Mouse (Mus musculus) kidney, embryonic 16.5 days (tissue): ENCODE data around the gene Spem1. TPM values are rescaled to one million over a fixed set of nuclear protein-coding genes. Genes with fewer than 3 reads are reported as not detected.

Experiments used
- ATAC-seq: fragments of 200-750 bp; cut with Nextera tagmentation; 2 replicates; pipeline ENCODE4 v1.8.0; 2017; ENCODE audit warnings: moderate TSS enrichment; ENCODE audit not compliant: low FRiP score, low TSS enrichment
- H3K27ac ChIP-seq: fragments of 300-500 bp; sonication (generic); 2 replicates; pipeline ENCODE4 v1.5.1; 2014; ENCODE audit warnings: low read length
- H3K27me3 ChIP-seq: fragments of 300-500 bp; sonication (generic); 2 replicates; pipeline ENCODE4 v1.6.1; 2014; ENCODE audit warnings: low read length, control low read depth, mixed read lengths; ENCODE audit not compliant: insufficient read depth
- H3K36me3 ChIP-seq: fragments of 300-500 bp; sonication (generic); 2 replicates; pipeline ENCODE4 v1.6.1; 2014; ENCODE audit warnings: low read length, control low read depth, mixed read lengths; ENCODE audit not compliant: insufficient read depth
- H3K4me1 ChIP-seq: fragments of 300-500 bp; sonication (generic); 2 replicates; pipeline ENCODE4 v1.6.1; 2014; ENCODE audit warnings: low read length, control low read depth, mixed read lengths; ENCODE audit not compliant: insufficient read depth
- H3K4me2 ChIP-seq: fragments of 300-500 bp; sonication (generic); replicated peaks from 2 replicates; pipeline ENCODE4 v1.6.1; 2014; ENCODE audit warnings: low read depth, low read length
- H3K4me3 ChIP-seq: fragments of 300-500 bp; sonication (generic); 2 replicates; pipeline ENCODE4 v1.5.1; 2014; ENCODE audit warnings: mild to moderate bottlenecking, low read length
- H3K9ac ChIP-seq: fragments of 300-500 bp; sonication (generic); replicated peaks from 2 replicates; pipeline ENCODE4 v1.6.1; 2014; ENCODE audit warnings: low read length
- H3K9me3 ChIP-seq: fragments of 300-500 bp; sonication (generic); 2 replicates; pipeline ENCODE4 v1.6.1; 2016; ENCODE audit warnings: low read length, control low read depth
- whole genome bisulfite sequencing: fragments of 180-500 bp; shearing (Covaris S2); extraction: QIAGEN DNeasy Blood & Tissue Kit; methylation state at CpG from one replicate; pipeline ENCODE4 v1.1.7; 2014; 5-methylcytosine and 5-hydroxymethylcytosine counted together
- polyA plus RNA-seq: library from polyadenylated mRNA; unstranded; fragments of >200 nt; fragmentation: Nextera tagmentation; extraction: Ambion mirVana; gene quantifications from 2 replicates; pipeline ENCODE4 v1.2.1, GENCODE M21; 2015

Spem1 gene
- polyA plus RNA-seq, 1 experiment from 2014 or later, result 0.15 TPM

DNA sequence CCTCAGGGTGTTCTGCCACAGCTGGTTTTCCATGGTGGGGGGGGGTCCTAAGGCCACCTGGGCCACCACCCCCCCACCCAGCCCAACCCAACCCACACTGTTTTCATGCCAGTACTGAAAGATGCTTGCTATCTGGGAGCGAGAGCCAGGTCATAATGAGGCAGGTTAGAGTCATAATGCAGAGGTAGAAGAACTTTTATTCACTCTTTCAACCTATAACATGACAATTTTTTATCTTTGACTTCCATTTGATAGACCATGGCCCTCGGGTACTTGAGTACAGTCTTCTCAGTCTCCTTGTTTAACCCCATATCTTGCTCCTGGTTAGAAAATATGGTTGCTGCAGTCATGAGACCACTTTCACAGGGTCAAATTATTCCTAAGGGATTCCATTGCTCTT is 3.6 kb downstream of the Spem1 start, which contains the start of gene Spem2:
Gene Spem2 (minus strand): TSS at position 101 of the 400 bp plus-strand sequence.
- Histone ChIP-seq H3K4me1 (no peaks in the 10 kb centered on the region), H3K36me3 (no peaks in the 10 kb centered on the region), H3K4me2 (no peak within 1 kb of the TSS), H3K9ac (no peak within 1 kb of the TSS), H3K4me3 (no peak within 1 kb of the TSS), H3K9me3 (peaks cover 11% of the 10 kb centered on the region; the same call in 1 of the 2 replicates), H3K27ac (no peak within 1 kb of the TSS), H3K27me3 (no peaks in the 10 kb centered on the region)
- 72% methylated on average over 2 of the region's 2 CpGs for WGBS
- ATAC-seq, result no peak

DNA sequence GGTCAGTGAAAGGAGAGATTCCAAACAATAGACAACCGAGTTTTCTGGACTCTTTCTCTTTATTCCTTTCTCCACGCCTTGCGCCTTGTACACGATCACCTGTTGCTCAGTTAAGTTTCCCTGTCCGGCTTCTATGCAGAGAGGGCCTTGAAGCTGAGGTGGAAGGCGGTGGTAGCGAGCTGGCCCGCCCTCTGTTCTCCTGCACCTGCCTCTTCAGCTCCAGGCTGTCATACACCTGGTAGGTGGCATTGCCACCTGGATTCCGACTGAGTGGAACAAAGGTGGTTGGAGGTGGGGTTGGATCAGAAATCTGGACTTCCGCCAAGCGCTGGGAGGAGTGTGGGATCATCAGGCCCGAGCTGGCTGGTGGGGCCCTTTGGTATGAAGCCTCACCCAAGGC is 5.5 kb downstream of the Spem1 start:
- no peak overlapping the region for H3K4me3 ChIP-seq
- H3K4me1 ChIP-seq, result no peaks in the 10 kb centered on the region
- no peak overlapping the region for H3K9ac ChIP-seq
- ATAC-seq, result no peak
- peaks cover 11% of the 10 kb centered on the region; the same call in 1 of the 2 replicates for H3K9me3 ChIP-seq
- no peak overlapping the region for H3K4me2 ChIP-seq
- WGBS, result 91% methylated on average over 12 of the region's 12 CpGs
- H3K36me3 ChIP-seq, result no peaks in the 10 kb centered on the region
- H3K27ac ChIP-seq, result no peak overlapping the region
- no peaks in the 10 kb centered on the region for H3K27me3 ChIP-seq

- Histone ChIP-seq H3K4me1 (no peaks in the 10 kb centered on the region), H3K27ac (no peak within 1 kb of the TSS), H3K9ac (0 out of 2 replicates have a peak within 1 kb of the TSS, but pooled peaks have one; percentile 22), H3K36me3 (no peaks in the 10 kb centered on the region), H3K4me3 (no peak within 1 kb of the TSS), H3K9me3 (peaks cover 11% of the 10 kb centered on the region; the same call in 1 of the 2 replicates), H3K4me2 (no peak within 1 kb of the TSS), H3K27me3 (no peaks in the 10 kb centered on the region)
- WGBS, result 50% methylated on average over 10 of the region's 10 CpGs
- ATAC-seq, result no peak
Observed at GRCm38 (mm10) chr11:69815155-69815554, 6.8 kb downstream of the Spem1 start, which contains the start of gene Gm39566. Gm39566 (minus strand) TSS chr11:69815298.

DNA sequence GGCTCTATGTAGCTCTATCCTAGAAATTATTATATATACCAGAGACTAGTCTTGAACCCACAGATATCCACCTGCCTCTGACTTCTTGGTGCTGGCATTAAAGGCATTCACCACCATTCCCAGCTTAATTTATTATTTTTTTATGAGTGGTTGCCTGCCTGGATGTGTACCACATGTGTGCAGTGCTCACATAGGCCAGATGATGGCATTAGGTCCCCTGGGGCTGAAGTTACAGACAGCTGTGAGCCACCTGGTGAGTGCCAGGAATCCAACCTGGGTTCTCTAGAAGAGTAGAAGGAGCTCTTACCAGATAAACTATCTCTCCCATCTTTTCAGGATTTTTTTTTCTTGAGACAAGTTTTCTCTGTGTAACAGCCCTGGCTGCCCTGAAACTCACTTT is 11.7 kb downstream of the Spem1 start:
- Histone ChIP-seq H3K36me3 (no peaks in the 10 kb centered on the region), H3K27ac (no peak overlapping the region), H3K9ac (no peak overlapping the region), H3K4me1 (no peaks in the 10 kb centered on the region), H3K4me2 (no peak overlapping the region), H3K27me3 (peaks cover 5% of the 10 kb centered on the region; the same call in 1 of the 2 replicates), H3K4me3 (no peak overlapping the region), H3K9me3 (no peaks in the 10 kb centered on the region)
- no peak for ATAC-seq

DNA sequence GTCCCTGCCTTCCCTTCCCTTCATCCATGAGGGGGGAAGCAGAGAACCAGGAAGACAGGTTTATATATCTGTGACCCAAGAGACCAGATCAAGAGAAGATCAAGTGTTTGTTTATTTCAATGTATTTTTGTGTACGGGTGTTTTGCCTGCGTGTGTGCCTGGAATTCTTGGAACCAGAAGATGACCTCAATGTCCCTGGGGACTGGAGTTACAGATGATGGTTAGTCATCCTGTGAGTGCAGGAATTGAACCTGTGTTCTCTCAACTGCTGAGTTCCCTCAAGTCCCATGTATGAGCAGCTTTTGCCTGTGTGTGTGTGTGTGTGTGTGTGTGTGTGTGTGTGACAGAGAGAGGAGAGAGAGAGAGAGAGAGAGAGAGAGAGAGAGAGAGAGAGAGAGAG is 14.3 kb downstream of the Spem1 start:
- Histone ChIP-seq H3K4me3 (no peak overlapping the region), H3K36me3 (no peaks in the 10 kb centered on the region), H3K9me3 (no peaks in the 10 kb centered on the region), H3K27me3 (peaks cover 11% of the 10 kb centered on the region; the same call in 1 of the 2 replicates), H3K9ac (no peak overlapping the region), H3K4me2 (no peak overlapping the region), H3K4me1 (peaks cover 24% of the 10 kb centered on the region), H3K27ac (no peak overlapping the region)
- no peak for ATAC-seq
- 79% methylated on average over 2 of the region's 2 CpGs for WGBS

DNA sequence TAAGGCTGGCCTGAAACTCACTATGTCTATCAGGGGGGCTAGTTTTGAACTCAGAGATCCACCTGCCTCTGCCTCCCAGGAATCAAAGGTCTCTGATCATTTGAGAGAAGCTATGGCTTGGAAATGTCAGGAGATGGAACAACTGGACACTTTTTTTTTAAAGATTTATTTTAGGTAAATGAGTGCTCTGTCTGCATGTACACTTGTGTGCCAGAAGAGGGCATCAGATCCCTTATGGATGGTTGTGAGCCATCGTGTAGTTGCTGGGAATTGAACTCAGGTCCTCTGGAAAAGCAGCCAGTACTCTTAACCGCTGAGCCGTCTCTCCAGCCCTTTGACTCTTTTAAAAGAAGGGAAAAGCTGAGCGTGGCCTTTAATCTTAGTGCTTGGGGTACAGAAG is 15.6 kb downstream of the Spem1 start:
- Histone ChIP-seq H3K4me3 (no peak overlapping the region), H3K9me3 (no peaks in the 10 kb centered on the region), H3K27ac (no peak overlapping the region), H3K9ac (no peak overlapping the region), H3K4me2 (no peak overlapping the region), H3K4me1 (peaks cover 36% of the 10 kb centered on the region), H3K27me3 (peaks cover 23% of the 10 kb centered on the region), H3K36me3 (no peaks in the 10 kb centered on the region)
- WGBS, result 79% methylated on average over 4 of the region's 4 CpGs
- ATAC-seq, result no peak

DNA sequence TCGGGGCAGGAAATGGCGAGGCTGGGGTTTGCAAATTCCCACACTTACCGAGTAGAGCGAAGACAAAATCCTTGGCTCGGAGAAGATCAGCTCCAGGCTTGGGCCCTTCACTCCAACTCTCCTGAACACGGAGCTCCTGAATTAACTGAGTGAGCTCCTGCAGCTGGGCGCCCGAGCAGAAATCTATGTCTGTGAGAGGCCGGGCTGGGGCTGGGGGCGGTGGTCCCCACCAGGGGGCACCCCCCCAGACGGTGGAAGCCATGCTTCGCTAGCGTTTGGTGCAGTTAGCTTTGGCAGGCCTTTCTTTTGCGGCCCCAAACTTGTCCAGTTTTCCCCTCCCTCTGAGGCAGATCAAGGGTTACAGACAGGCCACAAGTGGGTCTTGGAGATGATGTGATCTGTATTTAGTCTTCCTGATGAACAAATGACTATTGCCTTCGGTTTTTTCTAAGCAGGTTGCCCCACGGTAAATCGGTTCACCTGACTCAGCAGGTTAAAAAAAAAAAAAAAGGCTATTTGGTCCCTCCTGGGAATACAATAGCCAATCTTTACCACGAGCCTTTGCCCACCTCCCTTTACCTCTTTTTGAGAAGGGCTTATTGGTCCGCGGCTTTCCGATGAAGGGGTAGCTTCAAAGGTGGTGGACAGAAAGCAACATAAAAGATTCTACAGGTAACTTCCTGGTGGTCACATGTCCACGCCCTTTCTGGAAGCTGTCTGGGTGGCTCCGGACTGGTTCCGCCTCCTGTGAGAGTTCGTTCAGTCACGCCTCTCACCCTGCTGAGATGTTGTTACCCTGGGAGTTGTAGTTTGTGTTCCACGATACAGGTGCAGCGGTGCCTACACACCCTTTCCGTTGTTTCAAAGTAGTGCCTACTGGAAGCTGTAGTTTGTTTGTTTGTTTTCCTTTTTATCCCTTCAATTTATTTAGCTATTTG is 16.7 kb downstream of the Spem1 start, which contains the start of gene Tmem102:
Gene Tmem102 (minus strand): TSS at position 653 of the 938 bp plus-strand sequence.
- Histone ChIP-seq H3K27me3 (peaks cover 23% of the 10 kb centered on the region), H3K4me1 (peaks cover 46% of the 10 kb centered on the region), H3K9ac (peak within 1 kb of the TSS; percentile 52), H3K9me3 (no peaks in the 10 kb centered on the region), H3K4me3 (peak within 1 kb of the TSS; percentile 66), H3K27ac (no peak within 1 kb of the TSS), H3K36me3 (no peaks in the 10 kb centered on the region), H3K4me2 (peak within 1 kb of the TSS; percentile 98)
- peak; percentile 23; the same call in 1 of the 2 replicates for ATAC-seq
- 6% methylated on average over 29 of the region's 29 CpGs for WGBS

DNA sequence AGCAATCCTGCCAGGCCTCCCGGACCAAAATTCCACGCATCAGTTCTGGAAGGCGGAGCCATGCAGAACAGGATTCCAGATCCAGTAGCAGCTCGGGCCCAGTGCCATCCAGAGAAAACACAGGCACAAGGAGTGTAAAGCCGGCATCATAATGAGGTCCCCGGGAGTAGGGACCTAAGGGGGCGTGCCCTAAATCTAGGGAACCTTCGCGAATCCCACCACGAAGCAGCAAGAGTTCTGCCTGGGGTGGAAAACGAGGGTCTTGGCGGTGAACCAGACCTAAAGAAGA is 17.4 kb downstream of the Spem1 start:
- no peak overlapping the region for H3K27ac ChIP-seq
- WGBS, result 8% methylated on average over 12 of the region's 12 CpGs
- H3K27me3 ChIP-seq, result peaks cover 23% of the 10 kb centered on the region
- no peaks in the 10 kb centered on the region for H3K36me3 ChIP-seq
- no peak for ATAC-seq
- peak overlapping the region; percentile 98 for H3K4me2 ChIP-seq
- H3K9ac ChIP-seq, result peak overlapping the region; percentile 52
- H3K9me3 ChIP-seq, result no peaks in the 10 kb centered on the region
- peaks cover 52% of the 10 kb centered on the region for H3K4me1 ChIP-seq
- H3K4me3 ChIP-seq, result peak overlapping the region; percentile 66

GRCm38 (mm10) chr11:69803786-69804651 is 18.0 kb downstream of the Spem1 start:
- 2% methylated on average over 60 of the region's 60 CpGs for WGBS
- Histone ChIP-seq H3K4me1 (peaks cover 57% of the 10 kb centered on the region), H3K27ac (peak overlapping the region; percentile 41; the same call in 1 of the 2 replicates), H3K4me3 (peak overlapping the region; percentile 66), H3K27me3 (peaks cover 23% of the 10 kb centered on the region), H3K9ac (peak overlapping the region; percentile 78), H3K4me2 (peak overlapping the region; percentile 98), H3K9me3 (no peaks in the 10 kb centered on the region), H3K36me3 (no peaks in the 10 kb centered on the region)
- peak; percentile 50 for ATAC-seq
